Mouse (Mus musculus): ENCODE measurements around the gene Dnajb9.
A peak's percentile ranks its signal among the peaks of the same experiment; 100 is the strongest.
"Not testable (repeated sequence)": the region's sequence is repeated elsewhere in the genome, so short reads cannot be mapped to it uniquely, and the experiment has no call there.

Gene Dnajb9

GRCm38 (mm10) chr12:44209824-44210752 is at the start of gene Dnajb9:
TSS of gene Dnajb9 (minus strand) at chr12:44210326.
- peak; percentile 100 for DNase-seq

DNA sequence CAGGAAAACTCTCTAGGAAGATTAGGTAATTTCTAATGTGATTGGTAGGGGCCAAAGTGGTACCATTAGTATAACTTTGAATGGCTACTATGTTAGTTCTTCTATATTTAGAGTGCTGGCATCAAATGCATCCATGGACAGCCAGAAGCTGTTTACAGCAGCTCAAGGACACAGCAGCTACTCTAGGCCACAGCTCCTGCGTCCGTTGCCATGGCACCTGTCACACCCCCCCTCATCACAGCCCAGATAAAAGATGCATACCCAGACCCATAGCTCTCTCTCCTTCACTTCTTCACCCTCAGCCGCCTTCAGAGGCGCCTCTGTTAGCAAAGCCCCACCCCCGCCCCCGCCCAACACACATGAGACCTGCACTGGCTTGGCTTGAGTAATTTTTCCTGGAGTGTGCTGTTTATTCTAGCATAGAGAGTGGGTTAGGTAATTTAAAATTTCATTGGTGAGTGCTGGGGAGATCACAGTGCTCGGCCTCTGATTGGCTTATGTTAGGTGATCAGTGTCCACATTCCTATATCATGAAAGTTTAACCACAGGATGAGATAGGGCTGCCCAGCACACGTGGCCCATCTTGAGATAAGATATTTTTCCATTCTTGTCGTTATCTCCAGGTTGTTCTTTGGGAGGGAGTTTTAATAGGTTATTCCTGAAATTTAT is 38.3 kb upstream of the Dnajb9 start:
- no peak for DNase-seq

- DNase-seq, result no peak
Observed at GRCm38 (mm10) chr12:44245739-44246138, 35.6 kb upstream of the Dnajb9 start.

DNA sequence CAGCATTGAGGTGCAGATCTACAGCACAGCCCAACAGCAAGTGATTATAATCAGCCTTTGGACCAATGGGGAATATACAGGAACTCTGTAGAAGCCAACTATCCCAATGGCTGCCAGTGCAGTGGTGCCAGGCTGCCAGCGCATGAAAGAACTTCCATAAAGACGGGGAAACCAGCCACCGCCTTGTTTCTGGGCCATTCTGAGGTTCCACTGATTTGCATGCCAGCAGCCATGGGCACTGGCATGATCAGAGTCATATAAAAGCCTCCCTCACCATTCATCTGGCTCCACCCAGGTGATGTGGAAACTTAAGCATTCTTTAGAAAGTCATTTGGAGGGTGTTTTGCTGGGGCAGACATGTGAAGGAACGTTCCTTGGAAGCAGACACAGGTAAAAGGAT is 32.3 kb upstream of the Dnajb9 start:
- DNase-seq, result no peak

DNA sequence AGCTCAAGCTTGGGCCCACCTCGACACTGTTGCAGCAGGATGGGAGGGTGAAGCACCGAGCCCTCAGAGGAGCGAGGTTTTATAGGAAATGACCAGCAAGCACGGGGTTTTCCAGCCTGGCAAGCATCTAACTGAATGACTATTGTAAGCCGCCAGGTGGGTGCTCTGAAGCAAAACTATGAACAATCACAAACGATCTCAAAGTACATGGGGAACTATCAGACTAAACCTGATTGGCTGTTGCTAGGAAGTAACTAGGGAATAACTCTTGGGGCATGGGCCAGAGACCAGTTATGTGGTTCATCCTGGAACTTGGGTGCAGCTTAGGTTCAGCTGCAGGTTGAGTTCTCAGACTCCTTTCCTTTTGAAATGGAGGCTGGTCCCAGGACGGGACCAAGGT is 31.0 kb upstream of the Dnajb9 start:
- DNase-seq, result no peak

- DNase-seq, result no peak
Observed at GRCm38 (mm10) chr12:44224650-44225049, 14.5 kb upstream of the Dnajb9 start.

DNA sequence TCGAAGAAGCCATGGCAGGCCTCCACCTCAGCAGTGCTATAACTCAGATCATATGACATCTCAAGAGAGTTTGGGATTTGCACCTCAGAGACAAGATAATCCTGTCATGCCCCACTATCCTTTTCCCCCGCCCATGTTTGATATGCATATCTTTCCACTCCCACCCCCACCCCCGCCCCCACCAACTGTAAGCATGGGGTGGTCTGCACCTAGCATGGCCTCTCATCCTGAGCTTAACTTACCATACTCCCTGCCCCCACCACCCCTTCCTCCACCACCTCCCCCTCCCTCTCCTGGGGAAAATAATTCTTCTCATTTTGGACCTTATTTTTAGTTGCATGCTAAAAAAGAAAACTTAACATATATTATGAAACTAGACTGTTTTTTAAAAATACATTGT is 12.9 kb upstream of the Dnajb9 start:
- DNase-seq, result no peak

GRCm38 (mm10) chr12:44221651-44222356 is 11.7 kb upstream of the Dnajb9 start:
- DNase-seq, result peak; percentile 40 to 43

DNA sequence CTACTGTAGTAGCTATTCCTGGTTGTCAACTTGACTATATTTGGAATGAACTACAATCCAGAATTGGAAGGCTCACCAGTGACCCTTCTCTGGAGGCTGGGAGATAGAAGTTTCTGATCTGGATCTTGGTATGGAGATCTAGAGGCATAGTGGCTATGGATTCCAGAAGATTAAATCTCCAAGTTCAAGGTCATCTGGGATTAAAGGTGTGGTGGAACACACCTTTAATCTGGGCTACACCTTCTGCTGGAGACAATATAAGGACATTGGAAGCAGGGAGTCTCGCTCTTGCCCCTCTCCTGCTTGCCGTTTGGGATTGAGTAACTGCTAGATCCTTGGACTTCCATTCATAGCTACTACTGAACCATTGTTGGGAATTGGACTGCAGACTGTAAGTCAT is 10.9 kb upstream of the Dnajb9 start, which contains the start of gene Pnpla8:
Gene Pnpla8, plus strand, starts transcription at position 301 of the 400 bp plus-strand sequence.
- DNase-seq, result not testable (repeated sequence)

- DNase-seq, result no peak
Observed at GRCm38 (mm10) chr12:44211555-44211954, 1.4 kb upstream of the Dnajb9 start.

DNA sequence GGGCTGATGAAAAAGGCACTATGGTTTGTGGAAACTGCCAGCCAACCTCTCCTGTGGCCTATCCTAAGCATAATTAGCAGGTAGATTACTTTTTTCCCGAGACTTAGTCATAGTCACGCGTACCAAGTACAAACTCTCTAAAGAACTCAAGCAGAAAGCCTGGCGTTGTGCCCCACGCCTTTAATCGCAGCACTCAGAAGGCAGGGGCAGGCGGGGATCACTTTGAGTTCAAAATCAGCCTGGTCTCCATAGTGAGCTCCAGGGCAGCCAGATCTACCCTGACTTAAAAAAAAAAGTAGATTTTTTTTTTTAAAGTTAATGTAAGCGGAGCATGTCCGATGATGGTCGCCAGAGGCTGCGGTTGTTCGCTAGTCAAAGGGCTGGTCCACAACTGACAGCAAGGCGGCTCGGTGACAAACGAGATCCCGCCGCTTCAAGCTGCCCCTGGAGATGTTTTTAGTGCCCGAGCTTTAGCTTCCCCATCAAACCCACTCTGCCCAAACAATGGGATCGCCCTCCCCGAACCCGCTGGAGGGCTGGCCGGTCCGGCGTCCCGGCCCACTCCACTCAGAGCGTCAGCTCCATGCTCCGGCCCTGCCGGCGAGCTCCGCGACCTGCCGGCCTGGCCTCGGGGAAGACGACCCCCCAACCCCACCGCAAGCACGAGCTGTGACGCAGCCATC is 844 bp downstream of the Dnajb9 start:
- peak; percentile 35 to 63 for DNase-seq

DNA sequence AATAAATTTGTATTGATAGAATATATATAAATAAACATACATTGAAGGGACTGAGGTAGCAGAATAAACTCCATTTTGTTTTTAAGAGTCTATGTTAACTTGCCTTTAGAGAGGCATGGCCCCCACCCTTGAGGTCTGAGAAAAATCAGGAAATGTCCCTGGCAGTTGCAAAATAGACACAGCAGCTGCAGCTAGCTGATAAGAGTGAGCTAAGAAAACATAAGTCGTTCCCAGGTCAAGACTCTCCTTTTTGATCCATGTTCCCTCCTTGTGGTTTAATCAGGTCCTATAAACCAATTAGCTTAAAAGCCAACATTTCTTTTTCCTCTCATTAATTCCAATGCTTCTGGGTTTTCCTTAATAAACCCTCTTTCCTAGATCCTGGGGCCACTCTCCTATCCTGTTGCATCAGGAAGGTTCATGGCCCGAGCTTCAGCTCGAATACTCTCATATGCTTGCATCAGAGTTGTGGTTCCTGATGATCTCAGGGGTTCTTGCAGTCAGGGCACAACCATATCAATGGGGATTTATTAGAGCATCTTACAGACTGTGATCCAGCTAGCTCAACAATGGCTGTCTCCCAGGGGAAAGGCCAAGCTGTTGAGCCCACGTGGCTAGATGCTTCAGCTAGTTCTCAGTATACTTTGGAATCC is 12.1 kb downstream of the Dnajb9 start:
- DNase-seq, result no peak

- peak in 1 of 2 experiments; percentile 33 for DNase-seq
Observed at GRCm38 (mm10) chr12:44181081-44181982, 28.8 kb downstream of the Dnajb9 start.

GRCm38 (mm10) chr12:44177038-44177355 is 33.1 kb downstream of the Dnajb9 start:
- no peak for DNase-seq

DNA sequence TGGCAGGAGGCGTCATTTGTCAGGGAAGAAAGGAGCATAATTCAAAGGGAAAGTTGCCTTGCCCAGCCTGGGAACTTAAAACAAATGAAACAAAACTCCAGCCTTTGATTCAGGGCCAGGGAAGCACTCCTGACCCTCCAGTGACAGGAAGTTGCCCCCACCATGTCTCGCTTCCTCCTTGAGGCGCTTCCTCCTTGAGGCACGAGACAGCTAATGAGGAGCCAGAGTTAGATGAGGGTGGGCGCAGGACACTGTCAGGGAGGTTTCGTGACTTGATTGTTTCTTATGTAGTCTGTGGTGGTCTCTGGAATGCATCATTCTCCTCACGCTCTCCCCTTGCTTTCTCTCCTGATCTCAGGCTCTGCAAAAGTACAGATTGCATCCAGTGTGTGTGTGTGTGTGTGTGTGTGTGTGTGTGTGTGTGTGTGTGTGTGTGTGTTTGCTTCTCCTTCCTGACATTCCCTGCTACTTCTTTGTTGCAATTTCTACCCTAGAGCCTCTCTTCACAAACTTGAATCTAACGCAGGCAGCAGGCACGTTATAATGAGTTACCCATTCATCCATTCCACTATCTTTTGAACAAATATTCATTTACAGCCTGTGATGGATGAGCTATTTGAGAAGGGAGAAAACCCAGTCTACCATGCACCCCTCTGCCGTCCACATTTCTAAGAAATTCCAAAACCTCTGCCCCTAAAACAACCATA is 33.6 kb downstream of the Dnajb9 start:
- peak; percentile 8 to 40 for DNase-seq

DNA sequence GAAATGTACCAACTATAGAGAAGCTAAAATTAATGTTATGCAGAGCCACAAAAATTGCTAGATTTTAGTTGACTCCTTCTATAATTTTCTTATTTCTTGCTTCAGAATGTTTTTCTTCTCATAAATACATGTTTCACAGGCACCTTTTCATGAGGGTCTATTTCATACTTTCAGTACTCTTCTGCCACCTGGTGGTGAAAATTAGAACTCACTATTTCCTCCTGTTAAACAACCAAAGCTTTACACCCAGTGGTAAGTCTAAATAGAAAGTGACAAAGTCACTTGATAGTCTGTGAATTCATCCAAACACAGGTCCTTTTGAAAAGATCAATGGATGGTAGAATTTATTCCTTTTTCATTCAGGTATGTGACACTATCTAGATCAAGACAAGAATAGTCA is 43.2 kb downstream of the Dnajb9 start:
- peak in 1 of 2 experiments; percentile 13 for DNase-seq

DNA sequence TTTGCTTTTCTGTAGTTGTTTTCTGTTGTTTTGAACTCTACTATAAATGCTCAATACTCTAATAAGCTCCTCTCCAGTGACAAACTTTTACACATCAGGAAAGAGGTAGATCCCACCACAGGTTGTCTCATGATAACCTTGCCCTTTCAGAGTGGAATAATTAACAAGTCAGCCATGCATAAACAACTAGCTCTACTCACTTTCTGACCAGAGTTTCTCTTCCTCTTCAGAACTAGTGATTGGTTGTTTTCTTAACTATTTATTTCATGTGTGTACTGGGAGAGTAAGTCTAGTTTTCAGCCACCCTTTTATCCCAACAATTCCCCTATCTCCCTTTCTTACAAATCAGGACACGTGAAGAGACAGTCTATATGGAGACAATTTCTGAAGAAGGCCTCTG is 50.8 kb downstream of the Dnajb9 start:
- DNase-seq, result no peak

Measured in lung, postnatal 4 days (tissue).